Mouse (Mus musculus): Measurements from ENCODE around the gene Tenm2.

Gene Tenm2

DNA sequence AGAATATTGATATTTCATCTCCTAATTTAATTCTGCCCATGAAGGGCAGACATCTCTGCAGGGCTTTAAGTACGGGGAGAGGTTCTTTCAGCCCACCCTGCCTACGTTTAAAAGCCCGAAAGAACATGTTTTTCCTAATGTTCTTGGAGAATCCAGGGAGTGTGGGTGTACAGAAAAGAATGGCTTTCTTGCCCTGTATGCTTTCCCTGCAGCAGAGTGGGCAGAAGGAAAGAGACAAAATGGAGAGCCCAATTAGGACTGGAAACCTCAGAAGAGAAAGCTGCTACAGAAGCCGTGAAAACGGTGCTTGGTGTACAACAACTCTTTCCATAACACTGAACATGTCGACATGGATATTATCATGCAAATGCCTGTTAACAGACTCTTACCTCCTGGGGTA is 777.3 kb downstream of the Tenm2 start:
- no peak for DNase-seq

DNA sequence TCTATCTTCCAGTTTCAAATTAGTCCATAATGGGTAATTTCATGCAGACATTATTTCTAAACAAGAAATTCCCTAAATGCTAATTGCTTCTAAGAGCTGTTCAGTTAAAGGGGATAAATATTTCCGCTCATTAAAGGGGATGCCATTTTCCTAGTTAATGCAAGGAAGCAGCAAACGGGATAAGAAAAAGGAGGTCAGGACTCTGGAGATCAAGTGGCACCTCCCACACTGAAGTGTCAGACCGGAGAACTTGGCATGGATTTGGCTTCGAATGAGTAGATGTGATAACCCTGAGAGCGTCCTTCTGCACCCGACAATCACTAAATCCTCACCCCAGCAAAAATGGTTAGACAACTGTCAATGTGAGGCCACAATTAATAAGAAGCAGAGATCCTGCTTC is 781.7 kb downstream of the Tenm2 start:
- no peak for DNase-seq

DNA sequence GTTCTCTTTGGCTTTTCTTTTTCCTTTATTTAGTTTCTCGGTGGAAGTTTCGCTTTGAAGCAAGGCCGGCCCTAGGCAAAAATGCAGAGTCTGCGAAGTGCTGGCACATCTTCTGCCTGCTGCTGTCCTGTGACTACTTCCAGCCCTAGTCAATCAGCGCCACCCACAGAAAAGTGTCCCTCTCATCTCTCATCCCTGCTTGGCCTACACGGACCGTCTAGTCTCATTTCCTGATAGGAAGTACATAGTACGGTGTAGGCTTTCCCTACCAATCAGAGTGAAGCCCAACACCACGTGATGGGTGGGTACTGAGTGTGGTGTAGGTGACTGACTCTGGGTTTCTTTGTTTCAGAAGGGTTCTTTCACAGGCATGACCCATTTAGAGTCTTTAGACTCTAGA is 783.3 kb downstream of the Tenm2 start:
- no peak for DNase-seq

DNA sequence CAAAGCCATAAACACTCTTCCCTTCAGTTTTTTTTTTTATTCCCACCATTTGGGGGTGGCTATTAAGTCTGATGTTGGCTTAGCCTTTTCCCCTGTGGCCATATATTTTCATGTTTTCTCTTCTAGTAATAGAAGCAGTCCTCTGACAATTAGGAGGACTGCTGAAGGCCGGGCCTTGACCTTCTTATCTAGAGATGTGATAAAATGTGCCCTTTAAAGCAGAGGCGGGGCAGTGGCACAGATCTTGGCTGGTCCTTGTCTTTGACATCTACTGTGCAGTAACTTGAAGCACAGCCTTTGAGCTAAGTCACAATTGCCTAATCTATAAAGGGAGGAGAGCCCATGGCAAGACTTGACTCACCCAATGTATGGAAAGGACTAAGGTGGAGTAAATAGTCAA is 789.4 kb downstream of the Tenm2 start:
- no peak for DNase-seq

DNA sequence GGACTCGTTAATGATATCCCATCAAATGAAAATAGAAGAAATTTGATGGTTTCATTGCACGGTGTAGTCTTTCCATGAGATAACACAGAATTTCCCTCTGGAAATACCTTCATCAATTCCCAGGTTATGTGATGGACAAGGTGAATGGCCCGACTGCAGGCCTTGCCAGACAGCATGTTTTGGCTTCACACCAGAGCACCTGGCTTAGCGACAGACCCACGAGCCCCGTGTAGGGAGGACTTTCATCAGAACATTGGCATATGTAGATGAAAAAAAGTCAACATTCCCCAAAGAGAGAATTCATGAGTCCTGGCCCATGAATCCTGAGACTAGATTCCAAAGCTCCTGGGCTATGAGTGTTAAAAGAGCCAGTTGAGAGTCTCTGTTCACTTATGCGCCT is 791.9 kb downstream of the Tenm2 start:
- no peak for DNase-seq

DNA sequence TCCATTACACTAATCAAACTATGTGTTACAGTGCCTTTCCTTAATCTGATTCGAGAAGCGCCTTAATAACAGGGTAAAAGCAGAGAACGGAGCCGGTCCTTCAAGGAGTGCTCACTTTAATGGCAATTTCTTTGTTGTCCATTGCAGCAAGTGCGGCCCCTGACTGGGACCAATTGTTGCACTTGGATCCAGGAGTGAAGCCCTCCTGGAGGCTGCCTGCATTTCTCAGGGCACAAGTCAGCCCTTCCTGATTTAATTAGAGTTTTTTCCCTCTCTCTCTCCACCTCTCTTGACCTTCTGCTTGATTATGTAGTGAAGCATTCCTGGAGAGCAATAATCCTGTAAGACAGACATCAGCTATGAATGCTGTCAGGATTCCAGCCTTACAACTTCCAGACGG is 794.0 kb downstream of the Tenm2 start:
- DNase-seq = no peak

DNA sequence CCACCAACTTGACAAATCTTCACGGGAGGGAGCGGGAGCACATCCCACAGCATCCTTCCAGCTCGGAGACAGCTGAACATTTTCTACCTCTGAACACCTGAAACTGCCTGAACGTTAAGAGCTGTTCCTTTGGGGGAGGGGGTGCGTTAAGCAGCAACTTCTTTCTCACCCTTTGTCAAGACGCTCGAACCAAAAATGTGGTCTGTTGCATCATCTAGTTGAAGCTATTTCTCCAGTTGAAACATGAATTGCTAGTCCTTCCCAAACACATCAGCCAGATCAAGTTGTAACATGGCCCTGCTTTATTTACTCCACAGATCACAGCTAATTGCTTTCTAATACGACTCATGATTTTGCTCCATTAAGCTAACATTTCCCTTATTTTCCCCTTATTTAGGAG is 799.5 kb downstream of the Tenm2 start:
- no peak for DNase-seq

DNA sequence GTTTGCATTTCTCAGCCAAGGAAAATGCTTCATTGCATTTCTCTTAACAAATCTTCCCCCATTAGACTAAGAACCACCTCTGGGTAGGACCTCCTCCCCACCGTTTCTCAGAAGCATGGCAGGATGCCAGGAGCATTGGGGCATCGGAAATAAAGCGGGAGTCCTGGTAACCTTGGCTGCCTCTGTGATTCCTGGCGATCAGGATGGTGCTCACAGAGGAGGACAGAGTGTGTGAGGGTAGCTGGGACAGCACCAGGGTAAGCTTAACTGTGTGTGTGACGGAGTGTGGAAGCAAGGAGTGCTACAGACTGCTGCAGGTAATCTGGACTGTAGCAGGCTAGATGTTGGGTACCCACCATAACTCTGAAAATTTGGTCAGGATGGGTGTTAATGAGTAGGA is 806.8 kb downstream of the Tenm2 start:
- DNase-seq = no peak

DNA sequence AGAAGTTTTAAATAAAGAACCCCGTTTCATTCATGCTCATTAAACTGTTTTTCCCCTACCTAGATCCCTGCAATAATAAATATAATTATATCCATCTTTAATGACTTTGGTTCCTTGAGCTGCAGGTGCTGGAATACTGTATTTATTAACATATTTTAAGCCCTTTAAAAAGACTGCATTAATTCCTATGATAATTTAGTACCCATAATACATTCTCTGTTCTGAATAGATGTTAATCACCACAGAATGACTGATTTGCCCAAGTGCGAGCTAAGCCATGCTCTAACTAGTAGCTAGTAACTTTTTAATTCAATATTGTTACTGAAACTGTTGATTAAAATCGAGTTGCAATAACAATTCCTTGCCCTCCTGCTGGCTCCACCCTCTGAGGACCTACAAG is 810.8 kb downstream of the Tenm2 start:
- DNase-seq = no peak

DNA sequence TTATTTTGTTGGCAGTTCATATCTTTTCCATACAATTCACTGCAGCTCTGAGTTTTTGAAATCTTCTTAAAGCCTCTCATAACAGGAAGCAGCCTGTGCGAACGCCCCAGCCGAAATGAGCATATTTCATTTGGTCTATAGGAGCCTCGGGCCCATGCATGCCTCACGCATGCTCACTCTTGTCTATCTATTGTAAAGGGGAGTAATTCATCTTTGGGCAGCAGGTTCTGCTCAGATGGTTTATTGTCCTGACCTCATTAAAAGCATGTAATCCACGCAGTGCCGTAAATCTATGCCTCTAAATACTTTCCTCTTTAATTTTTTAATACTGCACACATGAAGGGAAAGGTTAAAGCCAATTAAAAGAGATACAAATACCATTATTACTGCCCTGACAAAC is 815.7 kb downstream of the Tenm2 start:
- DNase-seq = no peak

DNA sequence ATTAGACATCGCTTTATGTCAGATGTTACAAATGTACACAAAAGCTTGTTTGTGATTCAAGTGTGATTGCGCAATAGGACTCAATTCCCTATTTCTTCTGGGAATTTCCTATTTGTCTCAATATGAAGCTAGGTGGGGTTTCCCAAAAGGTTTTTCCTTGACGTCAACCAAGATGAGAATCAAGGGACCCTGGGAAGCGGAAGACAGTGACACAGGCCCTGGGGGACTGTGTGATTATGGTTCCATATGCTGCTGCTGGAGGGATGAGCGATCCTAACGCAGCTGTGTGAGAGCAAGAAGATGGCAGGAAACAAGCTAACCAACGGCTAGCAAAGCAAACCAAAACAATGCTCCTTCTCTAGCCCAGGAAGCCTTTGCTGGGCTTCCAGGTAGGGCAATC is 820.5 kb downstream of the Tenm2 start:
- no peak for DNase-seq

DNA sequence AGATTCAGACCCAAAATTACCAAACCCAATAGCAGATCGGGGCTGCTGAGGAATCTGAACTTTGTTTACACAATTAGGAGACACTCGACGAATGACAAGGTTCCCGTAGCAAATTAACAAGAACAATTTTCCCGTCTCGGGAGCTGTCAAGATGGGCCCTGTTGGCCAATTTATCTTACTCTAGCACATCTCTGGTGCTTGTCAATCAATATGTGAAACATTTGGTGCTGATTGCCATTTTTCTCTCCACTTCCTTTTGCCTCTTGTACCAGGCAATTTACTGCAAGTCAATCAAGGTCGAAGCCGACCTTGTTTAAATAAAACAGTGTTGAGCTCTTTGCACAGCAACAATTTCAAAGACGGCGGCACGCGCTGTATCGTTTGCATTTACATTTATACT is 824.9 kb downstream of the Tenm2 start:
- no peak for DNase-seq

DNA sequence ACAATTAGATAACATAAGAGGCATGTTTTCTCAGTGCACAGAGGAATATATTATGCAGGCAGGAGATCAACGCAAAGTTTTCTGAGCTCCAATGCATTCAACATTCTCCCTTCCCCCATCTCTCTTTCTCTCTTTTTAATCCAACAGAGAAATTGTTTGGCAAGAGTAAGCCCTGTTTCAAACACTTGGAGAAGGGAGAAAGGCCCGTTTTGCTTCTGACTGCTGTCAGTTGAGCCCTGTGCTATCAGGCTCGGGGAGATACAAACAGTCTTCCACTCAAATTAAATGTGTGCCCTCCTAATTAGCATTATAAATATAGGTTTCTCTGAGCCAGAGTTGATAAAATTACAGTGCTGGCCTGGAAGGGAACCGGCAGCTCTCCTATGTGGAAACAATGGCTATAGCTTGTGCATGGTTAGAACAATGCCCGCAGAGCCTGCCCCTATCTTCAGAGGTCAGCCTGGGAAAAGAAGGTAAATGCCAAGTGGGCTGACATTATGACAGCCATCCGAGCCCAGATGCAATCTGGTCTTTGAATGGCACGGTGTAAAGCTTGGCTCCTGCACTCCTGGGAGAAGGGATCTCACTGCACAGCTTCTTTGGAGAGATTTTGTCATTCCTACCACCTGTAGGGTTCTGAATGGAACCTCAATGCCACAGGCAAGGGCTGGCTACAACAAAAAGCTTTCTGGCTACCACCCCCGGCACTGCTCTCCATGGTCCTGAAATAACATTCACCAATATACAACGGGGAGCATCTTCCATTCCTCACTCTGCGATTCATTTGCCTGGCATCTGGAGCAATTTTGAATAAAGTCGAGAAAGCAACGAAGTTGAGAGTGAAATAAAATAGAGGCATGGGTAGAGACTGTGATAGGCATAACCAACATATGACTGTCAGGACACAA is 839.7 kb downstream of the Tenm2 start:
- DNase-seq = no peak

DNA sequence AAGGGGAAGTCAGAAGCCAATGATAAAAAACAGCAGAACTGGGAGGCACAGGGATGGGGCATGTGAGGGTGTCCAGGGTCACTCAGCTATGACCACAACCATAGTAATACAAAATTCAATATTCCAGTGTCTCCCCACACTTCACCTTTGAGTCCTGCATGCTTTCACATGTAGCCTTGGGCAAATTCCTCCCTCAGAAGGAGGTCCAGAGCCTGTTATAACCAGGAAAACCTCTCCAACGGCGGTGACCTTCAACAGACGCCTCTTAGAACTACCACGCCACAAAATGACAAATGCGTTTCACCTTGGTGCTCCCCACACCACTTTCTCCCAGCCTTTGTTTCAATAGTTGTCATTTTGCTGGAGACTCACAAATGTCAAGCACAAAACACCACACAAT is 851.1 kb downstream of the Tenm2 start:
- DNase-seq = no peak

DNA sequence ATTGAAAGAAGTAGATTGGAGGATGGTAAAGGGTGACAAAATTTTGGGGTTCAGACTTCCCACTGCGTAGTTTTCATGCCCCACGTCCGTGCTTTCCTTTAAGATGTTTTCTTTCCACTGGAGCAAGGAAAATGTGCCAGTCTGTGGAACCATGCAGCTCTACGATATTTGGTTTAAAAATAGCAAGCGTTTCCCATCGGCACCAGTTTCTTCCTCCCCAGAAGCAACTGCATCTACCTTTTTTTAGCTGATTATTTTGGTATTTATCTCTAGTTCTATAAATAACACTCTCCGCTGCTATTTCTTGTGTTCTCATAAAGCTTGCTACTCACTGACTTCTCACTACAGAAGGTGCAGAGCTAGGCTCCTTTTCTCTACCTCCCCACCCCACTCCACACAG is 864.0 kb downstream of the Tenm2 start:
- DNase-seq = no peak

DNA sequence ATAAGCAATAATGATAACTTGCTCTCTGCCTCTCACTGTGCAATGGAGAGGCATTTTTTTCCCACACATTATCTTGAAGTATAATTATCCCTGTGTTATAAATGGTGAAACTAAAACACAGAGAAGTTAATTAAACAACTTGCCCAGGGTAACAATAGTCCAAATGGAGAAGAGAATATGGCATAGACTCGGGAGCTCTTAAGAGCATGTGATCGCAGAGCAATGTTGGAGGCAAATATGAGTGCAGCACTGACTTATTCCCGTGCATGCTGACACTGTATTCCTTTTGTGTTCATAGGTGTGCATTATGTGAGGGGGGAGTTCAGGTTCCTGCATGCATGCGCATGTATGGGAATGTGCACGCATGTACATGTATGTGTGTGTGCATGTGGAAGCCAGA is 870.7 kb downstream of the Tenm2 start:
- no peak for DNase-seq

DNA sequence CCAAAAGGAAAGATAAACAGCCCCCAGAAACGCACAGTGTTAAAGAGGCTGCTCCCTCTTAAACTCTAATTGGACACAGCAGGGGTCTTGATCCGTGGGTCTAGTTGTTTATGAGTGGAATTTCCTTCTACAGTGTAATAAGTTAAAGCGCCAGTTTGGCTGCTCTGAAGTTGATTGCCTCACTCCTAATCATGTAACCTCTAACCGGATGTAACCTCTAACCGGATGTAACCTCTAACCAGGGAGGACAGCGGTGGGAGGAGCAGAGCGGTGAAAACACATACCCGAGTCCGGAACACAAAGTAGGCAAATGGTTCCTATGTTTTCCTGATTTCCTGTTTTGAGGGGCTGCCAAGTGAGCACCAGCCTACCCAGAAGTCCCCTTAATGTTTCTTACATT is 871.3 kb downstream of the Tenm2 start:
- DNase-seq = no peak

DNA sequence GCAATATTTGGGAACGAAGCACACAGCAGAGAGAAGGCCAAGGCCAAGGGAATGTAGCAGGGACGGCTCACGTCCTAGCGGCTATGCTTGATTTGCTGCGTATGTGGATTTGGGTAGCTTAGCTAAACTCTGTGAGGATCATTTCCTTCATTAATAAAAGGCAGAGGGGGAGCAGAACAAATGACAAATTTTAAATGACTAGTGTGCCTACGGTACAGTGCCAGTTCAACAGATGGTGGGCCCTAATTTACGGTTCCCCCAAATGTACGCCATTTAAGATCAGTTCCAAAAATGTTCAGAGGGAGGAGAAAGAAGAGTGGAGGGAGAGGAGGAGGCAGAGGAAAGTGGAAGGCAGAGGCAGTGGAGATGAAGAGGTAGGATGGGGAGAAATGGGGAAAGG is 873.2 kb downstream of the Tenm2 start:
- DNase-seq = no peak

DNA sequence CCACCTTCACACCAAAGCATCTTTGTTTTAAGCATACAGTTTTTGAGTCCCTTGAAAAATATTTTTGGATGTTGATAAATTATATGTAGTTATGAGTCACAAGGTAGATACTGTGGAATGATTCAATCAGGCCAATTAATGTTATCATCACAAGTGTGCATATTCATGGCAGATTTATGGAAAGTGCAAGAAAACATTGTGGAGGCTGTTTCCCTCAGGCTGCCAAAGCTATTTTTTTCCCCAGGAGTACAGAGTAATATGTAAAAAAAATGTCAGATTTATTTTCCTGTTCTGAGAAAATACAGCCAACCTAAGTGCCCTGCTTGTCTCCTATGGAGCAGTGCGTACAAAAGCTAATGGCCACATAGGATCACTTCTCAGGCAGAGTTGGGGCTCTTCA is 882.5 kb downstream of the Tenm2 start:
- no peak for DNase-seq

DNA sequence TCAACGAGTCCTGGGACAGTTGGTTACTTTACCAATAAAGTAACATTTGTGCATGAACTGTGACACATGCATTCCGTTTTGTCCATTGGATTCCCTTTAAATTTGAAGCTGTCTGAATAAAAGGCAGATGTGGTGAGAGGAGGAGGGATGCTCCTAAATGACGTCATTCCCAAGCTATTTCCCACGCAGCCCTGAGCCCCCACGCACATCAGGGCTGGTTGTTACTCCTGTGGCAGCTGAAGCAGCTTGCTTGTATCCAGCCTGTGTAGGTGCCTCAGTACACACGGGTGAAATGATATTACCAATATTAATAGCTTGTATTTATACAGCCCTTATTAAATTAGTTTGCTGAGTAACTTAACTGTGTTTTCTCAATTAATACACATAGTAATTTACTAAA is 884.0 kb downstream of the Tenm2 start:
- no peak for DNase-seq

DNA sequence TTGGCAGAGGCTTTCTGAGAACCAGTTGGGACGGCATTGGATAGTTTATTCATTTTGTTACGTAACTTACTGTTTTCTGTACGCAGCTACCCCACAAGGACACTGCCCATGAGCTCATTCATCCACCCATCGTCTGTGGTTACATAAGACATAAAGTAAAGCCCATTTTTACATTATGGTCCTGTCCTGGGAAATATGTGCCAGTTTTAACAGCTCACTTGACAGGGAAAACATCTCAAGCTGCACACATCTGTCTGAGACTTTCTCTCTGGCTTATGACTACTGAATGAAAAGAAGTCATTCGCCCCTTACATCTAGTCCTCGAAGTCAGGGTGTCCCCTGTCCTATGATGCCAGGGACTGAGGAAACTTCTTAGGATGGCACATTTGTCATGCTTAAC is 884.4 kb downstream of the Tenm2 start:
- DNase-seq = no peak

DNA sequence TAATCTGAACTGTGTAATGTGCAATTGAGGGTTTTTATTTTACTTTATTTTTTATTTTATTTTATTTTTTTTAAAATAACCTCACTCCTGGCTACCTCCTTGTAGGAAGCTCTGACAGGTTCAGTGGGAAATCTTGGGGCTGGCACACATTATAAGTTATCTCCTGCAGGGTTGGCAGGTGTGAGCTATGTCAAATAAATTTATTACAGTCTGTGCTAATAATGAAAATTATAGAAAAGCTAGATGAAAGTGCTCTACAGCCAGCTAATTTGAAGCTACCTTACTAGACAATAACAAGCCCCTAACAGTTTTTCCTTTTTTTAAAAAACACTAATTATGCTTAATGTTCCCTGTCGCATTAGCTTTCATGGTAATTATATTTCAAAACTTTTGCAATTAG is 885.5 kb downstream of the Tenm2 start:
- DNase-seq = no peak

DNA sequence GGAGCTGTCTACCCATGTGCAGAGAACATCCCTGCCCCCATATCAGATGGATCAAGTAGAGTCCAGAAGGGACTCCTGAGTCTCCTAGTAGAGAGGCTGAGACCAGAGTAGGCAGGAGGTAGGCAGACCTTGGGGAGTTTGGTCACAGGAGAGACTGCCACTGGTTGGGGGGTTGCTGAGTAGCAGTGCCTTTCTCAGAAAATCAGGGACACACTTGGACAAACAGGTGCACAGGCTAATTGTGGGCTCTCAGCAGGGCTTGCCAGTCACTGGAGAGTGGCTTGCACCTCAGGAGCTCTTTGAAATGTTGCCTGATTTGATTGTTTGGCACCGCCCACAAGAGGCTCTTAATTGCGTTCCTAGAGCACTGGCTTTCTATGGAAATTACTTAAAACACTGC is 885.9 kb downstream of the Tenm2 start:
- no peak for DNase-seq

DNA sequence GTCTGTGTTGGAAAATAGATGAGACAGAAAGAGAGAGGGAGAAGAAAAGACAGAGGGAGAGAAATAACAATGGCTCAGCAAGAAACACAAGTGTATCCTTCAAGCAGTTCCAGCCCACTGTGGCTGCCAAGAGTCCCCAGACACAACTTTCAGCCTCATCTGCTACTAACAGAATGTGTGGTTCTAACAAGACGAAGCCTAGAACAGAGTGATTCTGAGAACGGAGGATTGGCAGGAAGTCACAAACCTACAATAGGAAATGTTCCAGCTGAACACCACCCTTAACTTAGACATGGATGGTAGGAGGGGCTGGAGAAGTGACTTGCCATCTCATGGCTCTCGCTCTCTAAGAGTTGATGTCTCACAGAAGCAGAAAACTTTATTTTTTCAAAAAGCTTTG is 894.0 kb downstream of the Tenm2 start:
- DNase-seq = no peak

DNA sequence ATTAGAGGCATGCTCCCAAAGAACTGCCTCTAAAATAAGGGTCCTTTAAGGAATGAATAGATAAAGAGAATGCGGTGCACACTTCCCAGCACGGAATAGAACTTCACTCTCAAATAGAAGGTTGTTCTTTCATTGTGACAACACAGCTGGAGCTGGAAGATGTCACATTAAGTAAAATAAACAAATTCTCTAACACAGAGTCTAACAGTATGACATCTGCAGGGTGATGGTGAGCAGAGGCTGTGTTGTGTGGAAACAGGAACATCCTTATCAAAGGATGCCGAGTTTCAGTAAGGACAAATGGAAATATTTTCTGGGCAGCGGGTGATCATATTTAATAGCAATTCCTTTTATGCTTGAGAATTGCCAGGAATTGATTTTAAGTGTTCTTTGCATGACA is 897.3 kb downstream of the Tenm2 start:
- no peak for DNase-seq

Data from kidney, adult 18-20 months (tissue).